ENCODE assay signal across 9 mouse cellular contexts in genomic region chr12:106310171-106310570, GRCm38 (mm10).
DNase-seq lines count a peak whose midpoint lies in the region; ATAC-seq lines count a peak whose summit lies in the region.
"Had no signal": no experiment of that assay in that cellular context is flagged by ENCODE, and none has a peak within 500 bp of the region (broad histone marks: within the 10 kb centered on the region; RNA-seq: fewer than 3 reads in every experiment).

No protein-coding gene starts in this region.

- no peak overlapping the region for H3K9ac ChIP-seq in neural tube, embryonic 11.5 days (ENCODE audit: low read length)
- H3K9ac ChIP-seq in forebrain, embryonic 14.5 days (ENCODE audit: low read length), result no peak overlapping the region
- H3K9ac ChIP-seq in liver, embryonic 13.5 days, result no peak overlapping the region

- DNase-seq in neural tube, embryonic 11.5 days (ENCODE audit: low spot score), result no peak
- no peak for DNase-seq in neural tube, embryonic 10.5 days (ENCODE audit: extremely low spot score, low spot score)
- no peak for DNase-seq in forebrain, embryonic 14.5 days (ENCODE audit: low spot score)
- DNase-seq in liver, embryonic 13.5 days, result no peak
- peak; percentile 45 for DNase-seq in thymus, postnatal 25 days
- DNase-seq in layer of hippocampus, adult 11-12 months (ENCODE audit: low spot score), result no peak
- no peak for DNase-seq in spleen, adult 18-20 months
- DNase-seq in cerebellum, adult 18-20 months, result no peak

- 38% methylated on average over 6 of the region's 6 CpGs for WGBS in neural tube, embryonic 11.5 days
- WGBS in forebrain, embryonic 14.5 days, result 38% methylated on average over 6 of the region's 6 CpGs
- WGBS in liver, embryonic 13.5 days (ENCODE audit: insufficient replicate concordance), result 39% methylated on average over 6 of the region's 6 CpGs

- H3K4me1 ChIP-seq in neural tube, embryonic 11.5 days (ENCODE audit: control insufficient read depth, insufficient read depth, low read length), result 0 out of 2 replicates have a peak, but pooled peaks cover 4% of the 10 kb centered on the region
- peaks cover 6% of the 10 kb centered on the region for H3K4me1 ChIP-seq in forebrain, embryonic 14.5 days (ENCODE audit: control insufficient read depth, insufficient read depth, low read length)
- 0 out of 2 replicates have a peak, but pooled peaks cover 4% of the 10 kb centered on the region for H3K4me1 ChIP-seq in liver, embryonic 13.5 days (replicated peaks)

- H3K27ac ChIP-seq in neural tube, embryonic 11.5 days (ENCODE audit: low read depth, low read length), result no peak overlapping the region
- H3K27ac ChIP-seq in forebrain, embryonic 14.5 days (ENCODE audit: low read depth, low read length), result no peak overlapping the region
- H3K27ac ChIP-seq in liver, embryonic 13.5 days, result no peak overlapping the region

- peak overlapping the region; percentile 76 for H3K4me2 ChIP-seq in neural tube, embryonic 11.5 days (ENCODE audit: low read depth)
- H3K4me2 ChIP-seq in forebrain, embryonic 14.5 days (ENCODE audit: low read length), result peak overlapping the region; percentile 63
- peak overlapping the region; percentile 63 for H3K4me2 ChIP-seq in liver, embryonic 13.5 days

- no peak for ATAC-seq in neural tube, embryonic 11.5 days (ENCODE audit: insufficient read depth, low FRiP score, low TSS enrichment)
- ATAC-seq in forebrain, embryonic 14.5 days, result no peak
- ATAC-seq in liver, embryonic 13.5 days (ENCODE audit: low read depth), result no peak

- no peak overlapping the region for H3K4me3 ChIP-seq in neural tube, embryonic 11.5 days (ENCODE audit: low read depth, low read length)
- H3K4me3 ChIP-seq in forebrain, embryonic 14.5 days (ENCODE audit: low read depth, low read length), result no peak overlapping the region
- H3K4me3 ChIP-seq in liver, embryonic 13.5 days (replicated peaks), result peak overlapping the region; percentile 47; the same call in 1 of the 2 replicates
- H3K4me3 ChIP-seq: myocyte had no signal

- no peaks in the 10 kb centered on the region for H3K9me3 ChIP-seq in neural tube, embryonic 11.5 days (ENCODE audit: control insufficient read depth, low read length)
- no peaks in the 10 kb centered on the region for H3K9me3 ChIP-seq in forebrain, embryonic 14.5 days (replicated peaks; ENCODE audit: control insufficient read depth, low read length)
- H3K9me3 ChIP-seq in liver, embryonic 13.5 days (replicated peaks), result no peaks in the 10 kb centered on the region

- H3K27me3 ChIP-seq in neural tube, embryonic 11.5 days (ENCODE audit: control insufficient read depth, insufficient read depth, low read length), result no peaks in the 10 kb centered on the region
- no peaks in the 10 kb centered on the region; the same call in 1 of the 2 replicates for H3K27me3 ChIP-seq in forebrain, embryonic 14.5 days (replicated peaks; ENCODE audit: control insufficient read depth, insufficient read depth, low read length)
- H3K27me3 ChIP-seq in liver, embryonic 13.5 days, result no peaks in the 10 kb centered on the region

- H3K36me3 ChIP-seq in neural tube, embryonic 11.5 days (ENCODE audit: control insufficient read depth, insufficient read depth, low read length), result no peaks in the 10 kb centered on the region
- H3K36me3 ChIP-seq in forebrain, embryonic 14.5 days (ENCODE audit: control insufficient read depth, insufficient read depth, low read length), result no peaks in the 10 kb centered on the region
- no peaks in the 10 kb centered on the region for H3K36me3 ChIP-seq in liver, embryonic 13.5 days
